Mouse (Mus musculus) c-Kit-positive CD71-positive TER-119-negative erythroid progenitor cells, embryonic 14.5 days (primary cell): ENCODE data around the gene Degs1.
"Not testable (repeated sequence)": the region's sequence is repeated elsewhere in the genome, so short reads cannot be mapped to it uniquely, and the experiment has no call there.

ENCODE experiments used
- DNase-seq: peaks from one replicate; pipeline ENCODE4 v3.0.0-alpha.2; 2013; ENCODE audit warnings: low read depth

Gene Degs1

GRCm38 (mm10) chr1:182282091-182283075, at the start of gene Degs1:
Degs1 (minus strand) TSS chr1:182282804.
- DNase-seq: peak; percentile 80

DNA sequence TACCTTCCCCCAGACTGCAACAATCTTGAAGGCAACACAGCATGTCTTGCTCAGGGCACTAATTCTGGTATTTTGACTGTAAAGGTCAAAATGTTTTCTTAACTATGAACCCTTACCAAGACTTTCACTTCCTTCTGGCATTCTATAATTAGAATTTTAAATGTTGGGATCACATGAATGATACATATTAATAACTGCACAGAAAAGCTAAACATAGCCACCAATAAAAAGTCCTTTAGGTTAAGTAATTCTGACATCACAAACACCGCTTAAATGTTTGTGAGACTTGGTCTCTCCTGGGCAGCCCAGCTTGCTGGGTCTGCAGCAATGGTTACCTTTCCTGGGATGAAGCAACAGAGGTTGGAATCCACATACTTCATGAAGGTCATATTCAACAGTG, 43.3 kb upstream of the Degs1 start:
- DNase-seq: no peak

DNA sequence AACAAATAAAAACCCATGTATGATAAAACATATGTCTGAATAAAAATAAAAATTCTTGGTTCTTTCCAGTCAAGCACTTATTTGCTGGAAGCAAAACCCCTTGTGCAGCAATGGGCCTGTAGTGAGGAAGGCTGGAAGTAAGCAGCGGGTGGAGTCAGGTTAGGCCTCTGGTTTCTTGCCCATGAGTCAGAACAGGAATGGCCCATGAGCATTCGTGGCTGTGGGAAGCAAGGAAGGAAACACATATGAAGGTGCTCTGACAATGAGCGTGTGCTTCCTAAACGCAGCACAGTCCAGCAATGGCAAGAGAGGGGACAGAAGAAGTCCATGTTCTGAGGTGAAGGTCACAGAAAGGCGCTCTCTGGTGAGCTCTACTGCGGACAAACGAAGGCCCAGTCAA, 41.9 kb upstream of the Degs1 start:
- no peak for DNase-seq

- DNase-seq: no peak
Observed at GRCm38 (mm10) chr1:182323139-182323538, 40.5 kb upstream of the Degs1 start.

DNA sequence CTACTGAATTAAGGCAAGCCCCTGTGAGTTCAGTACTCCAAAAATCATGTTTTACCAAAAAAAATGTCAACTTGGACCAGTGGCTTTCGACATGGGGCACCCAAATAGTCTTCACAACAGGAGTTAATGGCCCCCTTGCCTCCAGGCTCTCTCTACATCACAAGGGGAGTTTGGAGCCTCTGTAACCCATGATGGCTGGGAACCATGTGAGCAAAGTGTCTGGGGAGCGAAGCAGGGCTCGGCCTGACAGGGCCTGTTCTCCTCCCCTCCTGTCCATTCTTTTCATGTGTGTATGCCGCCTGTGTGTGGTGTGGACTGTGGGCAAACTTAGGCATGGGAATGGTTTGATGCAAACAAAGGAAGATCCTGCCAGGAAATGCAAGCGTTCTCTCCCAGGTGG, 31.6 kb upstream of the Degs1 start:
- no peak for DNase-seq

GRCm38 (mm10) chr1:182313181-182313580, 30.6 kb upstream of the Degs1 start:
- no peak for DNase-seq

DNA sequence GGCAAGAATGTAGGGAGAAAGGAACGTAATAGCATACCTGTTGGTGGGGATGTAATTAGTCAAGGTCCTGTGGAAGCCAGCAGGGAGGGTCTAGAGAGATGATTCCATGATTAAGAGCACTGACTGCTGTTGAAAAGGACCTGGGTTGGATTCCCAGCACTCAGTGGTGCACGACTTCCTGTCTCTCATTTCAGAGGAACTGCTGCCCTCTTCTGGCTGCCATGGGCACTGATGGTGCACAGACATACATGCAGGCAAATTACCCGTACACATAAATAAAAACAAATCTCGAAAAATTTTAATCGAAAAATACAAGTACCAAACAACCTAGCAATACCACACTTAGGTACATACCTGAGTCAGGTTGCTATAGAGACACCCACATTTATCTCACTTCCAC, 28.8 kb upstream of the Degs1 start:
- DNase-seq: no peak

DNA sequence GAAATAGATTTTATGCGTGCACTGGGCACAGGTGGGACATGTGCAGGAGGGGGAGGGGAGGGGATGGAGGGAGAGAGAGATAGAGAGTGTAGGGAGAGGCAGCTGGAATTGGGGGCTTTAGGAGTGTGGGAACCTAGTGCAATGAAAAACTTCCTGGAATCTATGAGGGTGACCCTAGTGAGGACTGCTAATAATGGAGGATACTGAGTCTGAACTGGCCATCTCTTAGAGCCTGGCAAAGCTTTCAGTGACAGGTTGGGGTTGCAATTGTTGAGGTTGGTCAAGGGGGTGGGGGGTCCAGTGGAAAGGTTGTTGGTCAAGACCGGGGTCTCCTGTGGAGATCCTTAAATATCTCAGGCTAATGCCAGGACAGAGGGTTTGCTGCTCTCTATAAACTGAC, 27.7 kb upstream of the Degs1 start:
- no peak for DNase-seq

GRCm38 (mm10) chr1:182309403-182309802, 26.8 kb upstream of the Degs1 start:
- DNase-seq: no peak

GRCm38 (mm10) chr1:182302916-182303315, 20.3 kb upstream of the Degs1 start:
- no peak for DNase-seq

DNA sequence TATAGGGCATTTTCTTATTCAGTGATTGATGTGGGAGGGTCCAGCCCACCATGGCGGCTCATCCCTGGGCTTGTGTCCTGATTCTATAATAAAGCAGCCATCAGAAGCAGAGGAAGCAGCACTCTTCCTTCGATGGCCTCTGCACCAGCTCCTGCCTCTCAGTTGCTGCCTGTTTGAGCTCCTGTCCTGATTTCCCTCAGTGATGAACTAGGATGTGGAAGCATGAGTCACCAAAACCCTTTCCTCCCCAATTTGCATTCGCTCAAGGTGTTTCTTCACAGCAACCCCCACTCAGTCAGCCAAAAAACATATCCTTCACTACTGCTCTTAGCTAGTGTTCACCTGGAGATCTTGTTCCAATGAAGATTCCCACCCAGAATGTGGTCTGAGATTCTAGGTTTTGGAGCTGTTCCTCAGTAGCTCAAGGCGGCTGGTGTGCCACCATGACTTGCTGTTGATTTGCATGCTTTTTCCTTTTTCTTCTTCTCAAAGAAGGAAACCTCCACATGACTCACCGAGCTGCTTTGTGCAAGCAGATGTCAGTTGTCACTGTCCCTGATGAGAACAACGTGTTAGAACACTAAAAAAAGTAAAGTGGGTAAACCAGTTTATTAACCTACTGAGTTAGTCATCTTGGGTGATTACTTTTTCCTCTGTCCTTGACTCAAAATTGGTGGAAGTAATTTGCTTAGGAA, 19.7 kb upstream of the Degs1 start:
- no peak for DNase-seq

GRCm38 (mm10) chr1:182297821-182298220, 15.2 kb upstream of the Degs1 start:
- no peak for DNase-seq

- DNase-seq: no peak
Observed at GRCm38 (mm10) chr1:182297246-182297645, 14.6 kb upstream of the Degs1 start.

GRCm38 (mm10) chr1:182296816-182297215, 14.2 kb upstream of the Degs1 start:
- DNase-seq: no peak

- DNase-seq: no peak
Observed at GRCm38 (mm10) chr1:182296141-182296540, 13.5 kb upstream of the Degs1 start.

- DNase-seq: no peak
Observed at GRCm38 (mm10) chr1:182292291-182292690, 9.7 kb upstream of the Degs1 start.

DNA sequence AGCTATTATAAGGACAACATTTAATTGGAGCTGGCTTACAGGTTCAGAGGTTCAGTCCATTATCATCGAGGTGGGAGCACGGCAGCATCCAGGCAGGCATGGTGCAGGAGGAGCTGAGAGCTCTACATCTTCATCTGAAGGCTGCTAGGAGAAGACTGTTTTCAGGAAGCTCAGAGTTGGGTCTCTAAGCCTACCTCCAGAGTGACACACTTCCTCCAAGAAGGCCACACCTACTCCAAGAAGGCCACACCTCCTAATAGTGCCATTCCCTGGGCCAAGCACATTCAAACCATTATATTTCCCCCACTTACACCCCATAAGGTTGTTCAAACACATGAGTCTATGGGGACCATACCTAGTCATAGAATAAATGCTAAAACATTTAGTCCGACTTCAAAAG, 8.1 kb upstream of the Degs1 start:
- not testable (repeated sequence) for DNase-seq

DNA sequence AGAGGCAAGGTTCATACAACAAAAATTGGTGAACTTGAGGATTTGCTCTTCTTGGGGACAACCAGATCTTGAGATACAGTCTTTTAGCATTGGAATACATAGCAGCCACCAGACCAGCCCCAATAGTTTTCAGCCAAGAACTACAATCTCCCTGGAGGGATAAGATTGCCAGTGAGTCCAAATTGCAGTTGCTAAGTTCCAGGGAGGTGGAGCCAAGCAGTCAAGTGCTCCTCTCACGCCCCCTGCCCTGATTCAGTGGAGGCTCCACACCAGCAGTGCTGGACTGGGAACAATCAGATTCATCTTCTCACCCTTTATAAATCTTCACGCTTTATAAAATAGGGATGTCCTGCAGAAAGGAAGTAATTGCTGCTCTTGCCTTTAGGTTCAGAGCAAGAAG, 7.2 kb upstream of the Degs1 start:
- DNase-seq: no peak

- no peak for DNase-seq
Observed at GRCm38 (mm10) chr1:182288601-182289000, 6.0 kb upstream of the Degs1 start.

GRCm38 (mm10) chr1:182287781-182288180, 5.2 kb upstream of the Degs1 start:
- no peak for DNase-seq

GRCm38 (mm10) chr1:182284795-182285194, 2.2 kb upstream of the Degs1 start:
- no peak for DNase-seq

GRCm38 (mm10) chr1:182283231-182283630, 627 bp upstream of the Degs1 start:
- DNase-seq: no peak

- peak; percentile 76 for DNase-seq
Observed at GRCm38 (mm10) chr1:182281251-182281711, 1.3 kb downstream of the Degs1 start.
